Mouse (Mus musculus) cerebellum, adult 2 months (tissue): ENCODE data around the gene Cd300c.
A peak's percentile ranks its signal among the peaks of the same experiment; 100 is the strongest.

Source experiments
- CTCF ChIP-seq: fragments of 200-500 bp; IDR thresholded peaks from 2 replicates; pipeline ENCODE4 v1.5.1; 2011; ENCODE audit warnings: low read depth, mild to moderate bottlenecking, control low read depth, low read length, moderate library complexity, borderline replicate concordance; ENCODE audit not compliant: insufficient read depth
- POLR2A ChIP-seq: fragments of 200-500 bp; IDR thresholded peaks from 2 replicates; pipeline ENCODE4 v1.6.1; 2011; ENCODE audit warnings: low read length, control low read depth, borderline replicate concordance; ENCODE audit not compliant: insufficient read depth

- TF ChIP-seq POLR2A, result no peak
- TF ChIP-seq CTCF, result peak; percentile 98
Measured at GRCm38 (mm10) chr11:114912847-114913246, 56.1 kb downstream of the Cd300c start.
